Mouse (Mus musculus) heart, adult 2 months (tissue): Measurements from ENCODE around the gene Pde9a. TPM values are rescaled to one million over a fixed set of nuclear protein-coding genes. Genes with fewer than 3 reads are reported as not detected.

ENCODE experiments used
- DNase-seq, 2 experiments: peaks; one replicate each; pipeline ENCODE4 v3.0.0; 2021
- H3K27ac ChIP-seq: fragments of 200-600 bp; 2 replicates; pipeline ENCODE4 v1.8.1; 2022
- H3K27me3 ChIP-seq: fragments of 200-500 bp; 2 replicates; pipeline ENCODE4 v1.6.1; 2012; ENCODE audit warnings: mild to moderate bottlenecking, low read length, inconsistent platforms, mixed read lengths; ENCODE audit not compliant: control insufficient read depth, insufficient read depth
- H3K36me3 ChIP-seq: fragments of 200-500 bp; 2 replicates; pipeline ENCODE4 v1.6.1; 2012; ENCODE audit warnings: low read length, inconsistent platforms; ENCODE audit not compliant: control insufficient read depth, insufficient read depth
- H3K4me1 ChIP-seq: fragments of 200-500 bp; 2 replicates; pipeline ENCODE4 v1.6.1; 2011; ENCODE audit warnings: low read length; ENCODE audit not compliant: control insufficient read depth, insufficient read depth
- H3K4me3 ChIP-seq: fragments of 200-600 bp; 2 replicates; pipeline ENCODE4 v1.8.1; 2022
- H3K79me2 ChIP-seq: fragments of 200-500 bp; replicated peaks from 2 replicates; pipeline ENCODE4 v1.6.1; 2012; ENCODE audit warnings: mild to moderate bottlenecking, inconsistent platforms, low read length, moderate library complexity, mixed read lengths; ENCODE audit not compliant: control insufficient read depth, insufficient read depth
- H3K9ac ChIP-seq: fragments of 200-500 bp; 2 replicates; pipeline ENCODE4 v1.6.1; 2012; ENCODE audit warnings: low read depth, mild to moderate bottlenecking, control low read depth, inconsistent platforms, low read length, mixed read lengths
- CTCF ChIP-seq: fragments of 200-600 bp; IDR thresholded peaks from 2 replicates; pipeline ENCODE4 v1.8.1; 2022; ENCODE audit warnings: antibody characterized with exemption, mild to moderate bottlenecking, moderate library complexity
- EP300 ChIP-seq: fragments of 200-500 bp; IDR thresholded peaks from 2 replicates; pipeline ENCODE4 v1.6.1; 2011; ENCODE audit warnings: low read depth, low read length, control low read depth; ENCODE audit not compliant: insufficient read depth
- POLR2A ChIP-seq: fragments of 200-500 bp; IDR thresholded peaks from 2 replicates; pipeline ENCODE4 v1.6.1; 2011; ENCODE audit warnings: mild to moderate bottlenecking, low read depth, low read length, control low read depth; ENCODE audit not compliant: insufficient read depth
- WGBS: fragments of 180-500 bp; shearing (Covaris S2); methylation state at CpG from one replicate; pipeline ENCODE4 v1.1.7; 2018; 5-methylcytosine and 5-hydroxymethylcytosine counted together
- intact Hi-C: fragments of 180-260 bp; cut with DNase I; formaldehyde crosslinking; loops from one replicate; pipeline ENCODE4 v1.15.1; 2025
- polyA plus RNA-seq: library from polyadenylated mRNA; depleted of rRNA; stranded (reverse); fragments of >200 nt; gene quantifications from 2 replicates; pipeline ENCODE4 v1.2.3, GENCODE M21; 2012
- total RNA-seq, 2 experiments: library from RNA; stranded (reverse); gene quantifications; 2 replicates each; pipeline ENCODE4 v1.2.3; 2021

The Pde9a gene
- total and polyA plus RNA-seq, 3 experiments = 3.2 to 10.4 (median 4.0) TPM

DNA sequence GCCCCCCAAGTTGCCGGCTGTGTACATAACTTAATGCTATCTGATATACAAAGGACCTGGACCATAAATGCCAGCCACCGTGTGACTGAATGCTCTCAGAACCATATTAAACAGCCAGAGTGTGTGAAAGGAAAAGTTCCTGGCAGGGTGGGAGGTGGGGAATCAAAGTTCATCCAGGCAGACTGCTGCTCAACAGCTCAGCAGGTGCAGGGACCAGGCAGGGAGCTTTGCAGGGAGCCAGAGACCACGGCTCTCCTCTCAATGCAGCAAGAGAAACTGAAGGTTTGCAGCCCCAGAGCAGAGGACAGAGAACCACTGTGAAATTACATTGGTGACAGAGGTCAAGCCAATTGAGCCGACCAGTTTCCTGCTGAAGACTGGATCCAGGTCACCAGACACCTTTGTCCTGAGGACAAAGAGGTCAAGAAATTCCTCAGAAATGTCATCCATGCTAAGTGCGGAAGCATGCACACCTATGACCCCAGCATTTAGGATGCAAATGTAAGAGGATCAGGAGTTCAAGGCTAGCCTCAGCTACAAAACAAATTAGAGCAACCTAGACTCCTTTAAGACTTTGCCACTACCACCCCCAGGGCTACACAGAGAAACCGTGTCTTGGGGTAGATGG is 101.5 kb downstream of the Pde9a start:
- DNase-seq = no peak
- Histone ChIP-seq H3K36me3 (no peaks in the 10 kb centered on the region), H3K27me3 (no peaks in the 10 kb centered on the region), H3K79me2 (no peaks in the 10 kb centered on the region), H3K4me1 (peaks cover 1% of the 10 kb centered on the region; the same call in 1 of the 2 replicates), H3K4me3 (no peak overlapping the region), H3K27ac (no peak overlapping the region), H3K9ac (no peak overlapping the region)
- TF ChIP-seq CTCF (no peak), EP300 (no peak), POLR2A (no peak)
- 49% methylated on average over 6 of the region's 6 CpGs for WGBS
- intact Hi-C loops = no loop called here

DNA sequence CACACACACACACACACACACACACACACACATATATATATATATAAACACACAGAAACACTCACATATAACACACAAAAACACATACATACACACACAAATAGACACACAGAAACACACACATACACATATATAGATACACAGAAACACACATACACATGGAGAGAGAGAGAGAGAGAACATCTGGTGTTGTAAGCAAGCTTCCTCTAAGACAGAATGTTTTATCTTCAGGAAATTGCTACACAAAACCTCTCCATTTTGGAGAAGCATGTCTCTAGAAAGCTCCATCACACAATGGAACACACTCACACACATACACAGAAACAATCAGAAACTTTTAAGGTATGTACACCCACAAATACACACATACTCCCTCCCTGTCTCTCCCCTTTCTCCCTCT is 105.3 kb downstream of the Pde9a start:
- Histone ChIP-seq H3K27ac (no peak overlapping the region), H3K4me3 (no peak overlapping the region), H3K79me2 (no peaks in the 10 kb centered on the region), H3K4me1 (peaks cover 1% of the 10 kb centered on the region; the same call in 1 of the 2 replicates), H3K36me3 (no peaks in the 10 kb centered on the region), H3K27me3 (no peaks in the 10 kb centered on the region), H3K9ac (no peak overlapping the region)
- DNase-seq = no peak
- TF ChIP-seq CTCF (no peak), POLR2A (no peak), EP300 (no peak)
- intact Hi-C loops = loop anchor here (5.0 kb wide), 1 partner anchor 49 kb away; no protein-coding TSS in a partner anchor

DNA sequence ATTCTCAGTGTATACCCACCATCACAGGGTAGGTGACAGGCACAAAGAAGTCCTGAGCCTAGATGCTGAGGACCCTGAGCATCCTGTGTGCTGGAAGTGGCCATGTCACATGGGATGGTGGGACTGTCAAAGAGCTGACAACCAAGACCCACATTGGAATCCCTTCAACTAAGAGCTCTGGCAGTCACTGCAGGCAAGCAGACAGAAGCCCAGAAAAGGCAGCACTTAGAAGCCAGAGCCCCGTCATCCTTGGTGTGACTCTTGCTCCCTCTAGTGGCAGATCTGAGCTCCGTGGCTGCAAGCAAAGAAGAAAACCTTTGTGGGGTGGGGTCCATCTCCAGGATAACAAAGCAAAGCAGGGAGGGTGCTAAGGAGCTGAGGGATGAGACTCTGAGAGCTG is 106.4 kb downstream of the Pde9a start:
- Histone ChIP-seq H3K4me3 (no peak overlapping the region), H3K36me3 (no peaks in the 10 kb centered on the region), H3K4me1 (peaks cover 1% of the 10 kb centered on the region; the same call in 1 of the 2 replicates), H3K27ac (no peak overlapping the region), H3K79me2 (no peaks in the 10 kb centered on the region), H3K9ac (no peak overlapping the region), H3K27me3 (no peaks in the 10 kb centered on the region)
- TF ChIP-seq EP300 = peak; percentile 92
- TF ChIP-seq POLR2A = no peak
- peak; percentile 98 for TF ChIP-seq CTCF
- DNase-seq = peak; percentile 67 to 70
- 0% methylated on average over 2 of the region's 2 CpGs for WGBS
- intact Hi-C loops = loop anchor here (1.0 to 5.0 kb wide), 4 partner anchors 50 to 238 kb away; no protein-coding TSS in a partner anchor

DNA sequence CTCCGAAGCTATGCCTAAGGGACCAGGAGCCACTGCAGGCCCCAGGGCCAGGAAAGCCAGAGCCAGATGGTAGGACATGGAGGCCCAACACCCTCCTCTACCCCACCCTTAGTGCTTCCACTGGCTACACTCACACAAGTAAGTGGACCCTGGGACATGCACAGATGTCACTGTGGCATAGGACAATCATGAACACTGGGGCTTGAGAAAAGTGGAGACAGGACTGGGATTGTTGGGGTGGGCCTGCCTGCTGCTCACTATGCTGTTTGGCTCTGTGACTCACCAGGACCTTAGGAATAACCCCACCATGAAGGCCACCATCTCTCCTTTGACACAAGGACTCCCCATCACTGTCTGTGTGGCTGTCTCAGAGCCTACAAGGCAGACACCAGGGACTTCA is 109.0 kb downstream of the Pde9a start:
- 89% methylated on average over 1 of the region's 1 CpGs for WGBS
- Histone ChIP-seq H3K79me2 (no peaks in the 10 kb centered on the region), H3K9ac (no peak overlapping the region), H3K4me3 (no peak overlapping the region), H3K27ac (no peak overlapping the region), H3K36me3 (no peaks in the 10 kb centered on the region), H3K4me1 (peaks cover 1% of the 10 kb centered on the region; the same call in 1 of the 2 replicates), H3K27me3 (no peaks in the 10 kb centered on the region)
- DNase-seq = no peak
- intact Hi-C loops = loop anchor here (5.0 kb wide), 1 partner anchor 53 kb away; no protein-coding TSS in a partner anchor
- TF ChIP-seq EP300 (no peak), POLR2A (no peak), CTCF (no peak)

DNA sequence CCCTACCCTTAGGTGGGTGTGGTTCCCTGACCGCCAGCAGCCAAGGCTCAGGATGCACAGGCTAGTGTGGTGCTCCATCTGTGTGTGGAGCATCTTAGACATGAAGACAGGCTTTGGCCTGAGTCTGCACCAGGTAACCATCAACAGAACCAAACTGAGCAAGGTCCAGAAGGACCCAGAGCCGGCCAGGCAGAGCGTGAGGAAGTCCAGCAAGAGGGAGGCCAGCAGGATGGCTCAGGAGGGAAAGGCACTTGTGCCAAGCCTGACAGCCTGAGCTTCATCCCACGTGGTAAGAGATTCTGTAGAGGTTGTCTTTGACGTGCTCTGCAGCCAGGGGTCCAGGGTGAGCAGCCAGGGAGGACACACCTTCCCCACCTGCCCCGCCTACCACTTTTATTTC is 111.7 kb downstream of the Pde9a start:
- Histone ChIP-seq H3K36me3 (no peaks in the 10 kb centered on the region), H3K4me1 (no peaks in the 10 kb centered on the region), H3K4me3 (no peak overlapping the region), H3K27me3 (no peaks in the 10 kb centered on the region), H3K27ac (no peak overlapping the region), H3K79me2 (no peaks in the 10 kb centered on the region), H3K9ac (no peak overlapping the region)
- WGBS = 96% methylated on average over 6 of the region's 6 CpGs
- TF ChIP-seq CTCF (no peak), POLR2A (no peak), EP300 (no peak)
- DNase-seq = no peak
- intact Hi-C loops = no loop called here

DNA sequence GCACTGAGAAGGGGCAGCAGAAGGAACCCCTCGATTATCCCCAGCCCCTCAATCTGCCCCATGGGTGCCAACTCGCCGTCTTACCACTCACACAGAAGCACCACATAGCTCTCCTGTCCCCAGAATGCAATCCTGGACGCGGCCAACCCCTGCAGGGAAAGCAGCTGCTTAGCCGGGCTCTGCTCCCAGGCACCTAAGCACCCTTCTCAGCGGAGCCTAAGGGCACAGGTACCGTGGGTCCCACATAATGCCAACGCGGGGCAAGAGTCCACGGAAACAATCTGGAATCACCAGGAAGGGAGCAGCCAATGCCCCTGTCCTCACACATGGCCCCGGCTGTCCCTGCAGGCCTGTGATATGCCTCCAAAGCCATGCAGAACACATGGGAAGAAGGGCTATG is 113.7 kb downstream of the Pde9a start:
- Histone ChIP-seq H3K79me2 (no peaks in the 10 kb centered on the region), H3K9ac (no peak overlapping the region), H3K27me3 (no peaks in the 10 kb centered on the region), H3K36me3 (no peaks in the 10 kb centered on the region), H3K27ac (no peak overlapping the region), H3K4me3 (no peak overlapping the region), H3K4me1 (no peaks in the 10 kb centered on the region)
- DNase-seq = no peak
- intact Hi-C loops = no loop called here
- TF ChIP-seq CTCF = no peak
- no peak for TF ChIP-seq EP300
- TF ChIP-seq POLR2A = no peak
- 94% methylated on average over 12 of the region's 12 CpGs for WGBS
